ENCODE assay signal across 27 mouse cellular contexts in the genomic region with DNA sequence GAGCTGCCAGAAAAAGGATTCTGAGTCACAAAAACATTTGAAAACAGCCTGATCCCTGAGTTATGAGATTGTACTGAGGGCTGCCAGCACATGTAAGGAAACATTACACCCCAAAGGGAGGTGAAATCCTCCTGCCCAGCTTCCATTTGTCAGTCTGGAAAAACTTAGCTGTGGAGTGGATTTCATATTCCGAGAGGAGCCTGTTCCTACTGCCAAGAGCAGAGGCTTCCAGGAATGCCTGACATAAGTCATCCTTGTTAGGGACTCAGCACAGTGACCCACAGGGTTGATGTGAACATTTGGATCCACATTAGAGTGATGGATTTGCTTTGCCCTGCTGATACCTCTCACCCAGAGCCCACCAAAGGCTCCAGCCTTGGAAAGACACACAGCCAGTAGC.
DNase-seq lines count a peak whose midpoint lies in the region; ATAC-seq and TF ChIP-seq lines count a peak whose summit lies in the region.
"Had no signal": no experiment of that assay in that cellular context is flagged by ENCODE, and none has a peak within 500 bp of the region (broad histone marks: within the 10 kb centered on the region; RNA-seq: fewer than 3 reads in every experiment).

No protein-coding gene starts in this region.

- no peak overlapping the region for H3K9ac ChIP-seq in forebrain, postnatal 0 days
- H3K9ac ChIP-seq in kidney, postnatal 0 days (ENCODE audit: low read depth, low read length): no peak overlapping the region
- H3K9ac ChIP-seq in limb, embryonic 14.5 days (ENCODE audit: low read depth, low read length, severe bottlenecking): no peak overlapping the region
- H3K9ac ChIP-seq: heart, embryonic 13.5 days; hindbrain, embryonic 12.5 days; liver, embryonic 15.5 days; lung, embryonic 15.5 days; neural tube, embryonic 13.5 days had no signal

- ATAC-seq in forebrain, postnatal 0 days: no peak
- ATAC-seq in kidney, postnatal 0 days (replicated peaks; ENCODE audit: low FRiP score, low read depth): no peak
- no peak for ATAC-seq in limb, embryonic 14.5 days (ENCODE audit: low FRiP score, low read depth)
- ATAC-seq: inflammation-experienced regulatory T-cells, adult 6 months; midbrain, embryonic 16.5 days; Patski had no signal

- H3K4me3 ChIP-seq in forebrain, postnatal 0 days (ENCODE audit: low read depth, low read length): no peak overlapping the region
- H3K4me3 ChIP-seq in forebrain, embryonic 10.5 days: no peak overlapping the region
- no peak overlapping the region for H3K4me3 ChIP-seq in kidney, postnatal 0 days (replicated peaks; ENCODE audit: low read depth, low read length)
- no peak overlapping the region for H3K4me3 ChIP-seq in limb, embryonic 14.5 days (replicated peaks; ENCODE audit: low read length)
- no peak overlapping the region for H3K4me3 ChIP-seq in limb, embryonic 10.5 days
- H3K4me3 ChIP-seq: heart, adult 2 months; heart, embryonic 13.5 days; hindbrain, embryonic 12.5 days; liver, embryonic 15.5 days; lung, embryonic 15.5 days; midbrain, embryonic 10.5 days; myocyte; neural tube, embryonic 13.5 days had no signal

- peak; percentile 14 for DNase-seq in forebrain, postnatal 0 days
- no peak for DNase-seq in forebrain, embryonic 10.5 days (ENCODE audit: extremely low spot score, low spot score)
- DNase-seq in kidney, postnatal 0 days (ENCODE audit: low spot score): peak; percentile 33
- DNase-seq in kidney, postnatal 36 days: no peak
- peak; percentile 27 for DNase-seq in limb, embryonic 14.5 days (ENCODE audit: low spot score)
- DNase-seq in limb, embryonic 10.5 days (ENCODE audit: low spot score): no peak
- no peak for DNase-seq in lung, postnatal 10 days
- DNase-seq: adrenal gland, postnatal 36 days; cerebellum, adult 11-12 months; cerebellum, postnatal 25 days; heart, adult 2 months; kidney, adult 8-10 months; kidney, postnatal 14 days; liver; retina, postnatal 1 day; right cerebral cortex, postnatal 25 days had no signal

- TF ChIP-seq CTCF in forebrain, postnatal 0 days (IDR thresholded peaks at IDR 0.05; ENCODE audit: low read depth): no peak
- TF ChIP-seq CTCF in kidney, postnatal 0 days (IDR thresholded peaks at IDR 0.05; ENCODE audit: low read depth): no peak

- H3K27ac ChIP-seq in forebrain, postnatal 0 days (ENCODE audit: low read depth, low read length): no peak overlapping the region
- H3K27ac ChIP-seq in forebrain, embryonic 10.5 days: no peak overlapping the region
- no peak overlapping the region for H3K27ac ChIP-seq in kidney, postnatal 0 days
- no peak overlapping the region for H3K27ac ChIP-seq in limb, embryonic 14.5 days (replicated peaks; ENCODE audit: low read depth, low read length)
- no peak overlapping the region for H3K27ac ChIP-seq in limb, embryonic 10.5 days
- H3K27ac ChIP-seq: heart, adult 2 months; heart, embryonic 13.5 days; hindbrain, embryonic 12.5 days; liver, embryonic 15.5 days; lung, embryonic 15.5 days; macrophage; midbrain, embryonic 10.5 days; neural tube, embryonic 13.5 days had no signal

- H3K27me3 ChIP-seq in forebrain, postnatal 0 days (ENCODE audit: insufficient read depth, low read length): no peaks in the 10 kb centered on the region
- no peaks in the 10 kb centered on the region for H3K27me3 ChIP-seq in forebrain, embryonic 10.5 days (ENCODE audit: poor library complexity, severe bottlenecking)
- H3K27me3 ChIP-seq in kidney, postnatal 0 days (ENCODE audit: insufficient read depth, low read length): no peaks in the 10 kb centered on the region
- no peaks in the 10 kb centered on the region for H3K27me3 ChIP-seq in limb, embryonic 14.5 days (ENCODE audit: control insufficient read depth, insufficient read depth, low read length)
- H3K27me3 ChIP-seq in limb, embryonic 10.5 days (ENCODE audit: low read depth, poor library complexity, severe bottlenecking): no peaks in the 10 kb centered on the region
- H3K27me3 ChIP-seq: heart, embryonic 13.5 days; hindbrain, embryonic 12.5 days; liver, embryonic 15.5 days; lung, embryonic 15.5 days; neural tube, embryonic 13.5 days; Patski had no signal

- TF ChIP-seq POLR2A in limb, embryonic 14.5 days (IDR thresholded peaks at IDR 0.05; ENCODE audit: borderline replicate concordance, extremely low read depth, insufficient read depth, insufficient read length): no peak

- H3K4me1 ChIP-seq in forebrain, postnatal 0 days (ENCODE audit: insufficient read depth): no peaks in the 10 kb centered on the region
- peaks cover 9% of the 10 kb centered on the region for H3K4me1 ChIP-seq in forebrain, embryonic 10.5 days
- peaks cover 3% of the 10 kb centered on the region; the same call in 1 of the 2 replicates for H3K4me1 ChIP-seq in kidney, postnatal 0 days (replicated peaks; ENCODE audit: insufficient read depth, low read length)
- no peaks in the 10 kb centered on the region for H3K4me1 ChIP-seq in limb, embryonic 14.5 days (ENCODE audit: control insufficient read depth, insufficient read depth, low read length)
- H3K4me1 ChIP-seq in limb, embryonic 10.5 days: 0 out of 2 replicates have a peak, but pooled peaks cover 2% of the 10 kb centered on the region
- H3K4me1 ChIP-seq: liver, embryonic 15.5 days had no signal

- no peak overlapping the region for H3K4me2 ChIP-seq in forebrain, postnatal 0 days (ENCODE audit: low read depth)
- H3K4me2 ChIP-seq in kidney, postnatal 0 days (ENCODE audit: low read length): no peak overlapping the region
- H3K4me2 ChIP-seq in limb, embryonic 14.5 days (replicated peaks; ENCODE audit: low read depth, low read length, severe bottlenecking): no peak overlapping the region
- H3K4me2 ChIP-seq: heart, embryonic 13.5 days; hindbrain, embryonic 12.5 days; liver, embryonic 15.5 days; lung, embryonic 15.5 days; neural tube, embryonic 13.5 days had no signal

- H3K36me3 ChIP-seq in forebrain, postnatal 0 days (ENCODE audit: insufficient read depth): no peaks in the 10 kb centered on the region
- H3K36me3 ChIP-seq in forebrain, embryonic 10.5 days (replicated peaks): no peaks in the 10 kb centered on the region
- no peaks in the 10 kb centered on the region for H3K36me3 ChIP-seq in kidney, postnatal 0 days (ENCODE audit: insufficient read depth, low read length)
- no peaks in the 10 kb centered on the region for H3K36me3 ChIP-seq in limb, embryonic 14.5 days (ENCODE audit: control insufficient read depth, insufficient read depth, low read length)
- H3K36me3 ChIP-seq in limb, embryonic 10.5 days: no peaks in the 10 kb centered on the region
- H3K36me3 ChIP-seq: heart, embryonic 13.5 days; hindbrain, embryonic 12.5 days; liver, embryonic 15.5 days; lung, embryonic 15.5 days; midbrain, embryonic 10.5 days; neural tube, embryonic 13.5 days had no signal

- no peaks in the 10 kb centered on the region for H3K9me3 ChIP-seq in forebrain, postnatal 0 days (ENCODE audit: low read length)
- no peaks in the 10 kb centered on the region for H3K9me3 ChIP-seq in forebrain, embryonic 10.5 days
- H3K9me3 ChIP-seq in kidney, postnatal 0 days (replicated peaks; ENCODE audit: low read length): no peaks in the 10 kb centered on the region
- no peaks in the 10 kb centered on the region for H3K9me3 ChIP-seq in limb, embryonic 14.5 days (ENCODE audit: control insufficient read depth, low read length)
- H3K9me3 ChIP-seq in limb, embryonic 10.5 days (replicated peaks): no peaks in the 10 kb centered on the region
- H3K9me3 ChIP-seq: heart, embryonic 13.5 days; hindbrain, embryonic 12.5 days; liver, embryonic 15.5 days; lung, embryonic 15.5 days; midbrain, embryonic 10.5 days; neural tube, embryonic 13.5 days had no signal

- WGBS in forebrain, postnatal 0 days: 65% methylated on average over 1 of the region's 1 CpGs
- WGBS in forebrain, embryonic 10.5 days: 91% methylated on average over 1 of the region's 1 CpGs
- 23% methylated on average over 1 of the region's 1 CpGs for WGBS in kidney, postnatal 0 days
- 37% methylated on average over 1 of the region's 1 CpGs for WGBS in limb, embryonic 14.5 days
- WGBS in limb, embryonic 10.5 days: 64% methylated on average over 1 of the region's 1 CpGs

Comparison
In these comparisons a context has a peak if more than half of its experiments do, and no peak if none do; other contexts are left out.
1. DNase-seq: peak in forebrain, postnatal 0 days (single experiment), kidney, postnatal 0 days (single experiment) and limb, embryonic 14.5 days (single experiment); none in forebrain, embryonic 10.5 days (single experiment), kidney, postnatal 36 days (0 of 2), limb, embryonic 10.5 days (single experiment) and lung, postnatal 10 days (single experiment).